Mouse (Mus musculus): ENCODE data around the gene Nhlrc4. TPM values are rescaled to one million over a fixed set of nuclear protein-coding genes. Genes with fewer than 3 reads are reported as not detected.

Nhlrc4 gene
- polyA plus RNA-seq (2012; rRNA removed), result 30.0 and 56.2 TPM in 2 replicates

GRCm38 (mm10) chr17:25944366-25945163 is at the start of gene Nhlrc4, which contains the start of gene Pigq:
Gene Nhlrc4 (minus strand): TSS chr17:25944961.
Gene Pigq (minus strand): TSS chr17:25944936.

GRCm38 (mm10) chr17:25985306-25986294 is 40.8 kb upstream of the Nhlrc4 start, which contains the start of gene Capn15:
Gene Capn15 (minus strand): TSS chr17:25985796.

DNA sequence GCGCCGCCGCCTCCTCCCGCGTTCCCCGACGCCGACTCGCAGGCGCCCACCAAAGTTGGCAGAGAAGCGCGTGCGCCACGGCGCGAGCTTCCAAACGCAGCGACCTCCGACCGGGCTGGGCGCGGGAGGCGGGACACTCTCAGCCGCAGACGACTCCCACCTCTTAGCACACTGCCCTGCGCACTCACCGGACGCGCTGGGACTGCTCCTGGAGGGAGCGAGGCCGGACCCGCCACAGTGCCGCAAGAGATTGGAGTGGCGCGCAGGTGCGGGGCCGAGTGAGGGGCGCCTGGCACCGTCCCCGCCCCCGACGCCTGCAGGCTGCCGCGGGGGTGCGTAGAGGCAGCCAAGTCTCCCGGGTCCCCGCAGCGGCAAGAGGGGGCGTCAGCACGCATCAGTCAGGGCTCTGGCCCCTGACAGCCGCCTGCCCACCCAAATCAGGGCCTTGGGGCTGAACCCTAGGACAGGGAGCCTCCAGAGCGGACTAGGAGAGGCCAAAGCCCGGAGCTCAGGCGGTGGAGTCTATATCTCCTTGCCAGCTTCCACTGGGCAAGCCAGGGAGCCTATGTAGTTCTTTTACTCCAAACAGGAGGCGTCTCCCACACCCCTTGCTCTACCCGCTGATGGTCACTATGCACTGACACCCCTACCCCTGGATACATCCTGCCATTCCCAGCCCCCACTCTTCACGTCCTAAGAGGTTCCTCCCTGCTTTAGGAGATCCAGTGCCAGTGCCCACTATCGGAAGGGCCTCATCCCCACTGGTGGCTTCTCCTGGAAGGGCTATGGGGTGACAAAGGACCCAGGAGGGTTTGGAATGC is 7.3 kb upstream of the Nhlrc4 start, which contains the start of gene A930017K11Rik:
TSS of gene A930017K11Rik (minus strand) at position 763 of the 821 bp plus-strand sequence.

DNA sequence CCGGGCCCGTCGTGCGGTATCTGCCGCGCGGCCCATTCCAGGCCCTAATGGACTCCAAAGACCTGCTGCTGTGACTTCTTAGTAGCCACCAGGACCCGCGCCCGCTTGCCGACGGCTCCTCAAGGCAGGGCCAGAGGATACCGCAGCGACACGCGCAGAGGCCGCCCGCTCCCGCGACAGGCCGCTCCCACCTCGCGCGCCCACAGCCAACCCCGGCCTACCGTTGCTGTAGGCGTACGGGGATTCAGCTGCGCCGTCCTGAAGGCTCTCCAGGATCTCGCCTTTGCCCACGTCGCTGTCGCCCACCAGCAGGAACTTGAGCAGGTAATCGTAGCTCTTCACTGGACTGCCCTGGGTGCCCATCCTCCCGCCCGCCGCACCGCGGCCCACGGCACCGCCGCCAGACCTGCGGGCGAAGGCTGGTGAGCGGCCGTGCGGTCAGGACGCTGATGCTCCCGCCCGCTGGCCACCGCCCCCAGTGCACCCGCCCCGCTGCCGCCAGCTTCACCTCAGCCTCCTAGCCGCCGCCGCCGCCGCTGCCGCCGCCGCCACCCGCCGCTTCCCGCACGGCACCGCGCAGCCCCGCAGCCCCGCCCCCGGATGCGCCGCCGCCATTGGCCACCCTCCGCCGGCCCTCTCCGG is 25.5 kb downstream of the Nhlrc4 start, which contains the start of gene Rab40c:
TSS of gene Rab40c (minus strand) at position 584 of the 642 bp plus-strand sequence.

Other genes starting within 250 kb of the Nhlrc4 start
- 2.7 and 3.5 TPM in 2 replicates for gene Gng13, start 227.8 kb downstream of the Nhlrc4 start, polyA plus RNA-seq (2012; rRNA removed)
- 12.0 and 22.1 TPM in 2 replicates for gene Chtf18, start 217.5 kb downstream of the Nhlrc4 start, polyA plus RNA-seq (2012; rRNA removed)
- gene Rpusd1, start 217.3 kb downstream of the Nhlrc4 start, polyA plus RNA-seq (2012; rRNA removed), result 82.3 and 86.0 TPM in 2 replicates
- 0.94 and 1.2 TPM in 2 replicates for gene Mslnl, start 208.9 kb downstream of the Nhlrc4 start, polyA plus RNA-seq (2012; rRNA removed)
- gene Msln, start 190.6 kb downstream of the Nhlrc4 start, polyA plus RNA-seq (2012; rRNA removed), result 33.2 and 39.7 TPM in 2 replicates
- 24.6 and 29.5 TPM in 2 replicates for gene Narfl, start 171.2 kb downstream of the Nhlrc4 start, polyA plus RNA-seq (2012; rRNA removed)
- 86.4 and 90.9 TPM in 2 replicates for gene Haghl, start 159.3 kb downstream of the Nhlrc4 start, polyA plus RNA-seq (2012; rRNA removed)
- gene Ccdc78, start 158.4 kb downstream of the Nhlrc4 start, polyA plus RNA-seq (2012; rRNA removed), result 17.5 and 18.6 TPM in 2 replicates
- 159 and 201 TPM in 2 replicates for gene Fam173a, start 152.1 kb downstream of the Nhlrc4 start, polyA plus RNA-seq (2012; rRNA removed)
- gene AC134908.4, start 149.3 kb downstream of the Nhlrc4 start, polyA plus RNA-seq (2012; rRNA removed), result 2.5 TPM in 1 of 2 replicates, not detected in the other
- 100 and 135 TPM in 2 replicates for gene Metrn, start 147.8 kb downstream of the Nhlrc4 start, polyA plus RNA-seq (2012; rRNA removed)
- gene Fbxl16, start 135.9 kb downstream of the Nhlrc4 start, polyA plus RNA-seq (2012; rRNA removed), result 5.4 and 6.6 TPM in 2 replicates
- 58.5 and 62.1 TPM in 2 replicates for gene Wdr24, start 121.3 kb downstream of the Nhlrc4 start, polyA plus RNA-seq (2012; rRNA removed)
- 68.4 and 97.3 TPM in 2 replicates for gene Jmjd8, start 116.1 kb downstream of the Nhlrc4 start, polyA plus RNA-seq (2012; rRNA removed)
- gene Stub1, start 111.6 kb downstream of the Nhlrc4 start, polyA plus RNA-seq (2012; rRNA removed), result 198 and 215 TPM in 2 replicates
- gene Rhbdl1, start 107.7 kb downstream of the Nhlrc4 start, polyA plus RNA-seq (2012; rRNA removed), result 62.2 and 86.4 TPM in 2 replicates
- 92.8 and 93.1 TPM in 2 replicates for gene Gm20683, start 103.2 kb downstream of the Nhlrc4 start, polyA plus RNA-seq (2012; rRNA removed)
- 128 and 135 TPM in 2 replicates for gene Rhot2, start 100.1 kb downstream of the Nhlrc4 start, polyA plus RNA-seq (2012; rRNA removed)
- gene Wdr90, start 83.5 kb downstream of the Nhlrc4 start, polyA plus RNA-seq (2012; rRNA removed), result 96.6 and 108 TPM in 2 replicates
- gene Mcrip2, start 76.2 kb downstream of the Nhlrc4 start, polyA plus RNA-seq (2012; rRNA removed), result 280 and 319 TPM in 2 replicates
- 252 TPM in 2 replicates for gene Mettl26, start 69.9 kb downstream of the Nhlrc4 start, polyA plus RNA-seq (2012; rRNA removed)
- gene Wfikkn1, start 64.1 kb downstream of the Nhlrc4 start, polyA plus RNA-seq (2012; rRNA removed), result 2.3 and 3.1 TPM in 2 replicates
- 55.7 and 59.0 TPM in 2 replicates for gene Rab40c, start 25.2 kb downstream of the Nhlrc4 start, polyA plus RNA-seq (2012; rRNA removed)
- gene Pigq, start within 50 bp of the Nhlrc4 start, polyA plus RNA-seq (2012; rRNA removed), result 167 and 173 TPM in 2 replicates
- gene A930017K11Rik, start 7.6 kb upstream of the Nhlrc4 start, polyA plus RNA-seq (2012; rRNA removed), result 0.11 and 0.17 TPM in 2 replicates
- 76.4 and 78.9 TPM in 2 replicates for gene Capn15, start 40.8 kb upstream of the Nhlrc4 start, polyA plus RNA-seq (2012; rRNA removed)
- gene Rab11fip3, start 124.6 kb upstream of the Nhlrc4 start, polyA plus RNA-seq (2012; rRNA removed), result 38.3 and 41.6 TPM in 2 replicates
- gene Decr2, start 145.4 kb upstream of the Nhlrc4 start, polyA plus RNA-seq (2012; rRNA removed), result 15.3 and 15.4 TPM in 2 replicates
- gene Nme4, start 150.6 kb upstream of the Nhlrc4 start, polyA plus RNA-seq (2012; rRNA removed), result 57.7 and 61.7 TPM in 2 replicates
- 40.3 and 47.3 TPM in 2 replicates for gene Tmem8, start 168.3 kb upstream of the Nhlrc4 start, polyA plus RNA-seq (2012; rRNA removed)
- 95.9 and 102 TPM in 2 replicates for gene Mrpl28, start 178.5 kb upstream of the Nhlrc4 start, polyA plus RNA-seq (2012; rRNA removed)
- 24.2 and 26.3 TPM in 2 replicates for gene Axin1, start 193.7 kb upstream of the Nhlrc4 start, polyA plus RNA-seq (2012; rRNA removed)